Mouse (Mus musculus) Patski (cell line): ENCODE measurements around the gene Nyap1. TPM values are rescaled to one million over a fixed set of nuclear protein-coding genes. Genes with fewer than 3 reads are reported as not detected.

Experiments used
- ATAC-seq: fragments of 100-300 bp; one replicate; pipeline ENCODE4 v1.8.0; 2021
- CTCF ChIA-PET: fragments of 350-600 bp; sonication (Branson Sonifier 250); formaldehyde crosslinking; loops from one replicate; lab custom pipeline; 2022; ENCODE audit warnings: inconsistent platforms; lab: Charles Lee
- POLR2A ChIA-PET: fragments of 350-600 bp; sonication (Branson Sonifier 250); formaldehyde crosslinking; loops from one replicate; lab custom pipeline; 2022; ENCODE audit warnings: antibody characterized with exemption, inconsistent platforms; lab: Charles Lee
- DNase-seq: peaks from one replicate; pipeline ENCODE4 v3.0.0-alpha.2; 2011; ENCODE audit warnings: low read depth, low spot score
- H3K27me3 ChIP-seq: fragments of 371-371 bp; one replicate; pipeline ENCODE4 v1.5.1; 2021
- CTCF ChIP-seq: fragments of 100-300 bp; IDR thresholded peaks from one replicate; pipeline ENCODE4 v1.5.1; 2021
- in situ Hi-C: fragments of 300-500 bp; cut with MboI; formaldehyde crosslinking; loops from 3 replicates; pipeline ENCODE4 v1.11.1; 2018; ENCODE audit warnings: low pct_unique_long_range_greater_than_20kb, mixed read lengths
- polyA plus RNA-seq: library from polyadenylated mRNA; unstranded; gene quantifications from one replicate; pipeline ENCODE4 v1.2.3, GENCODE M21; 2021

Gene Nyap1
- polyA plus RNA-seq, 1 experiment from 2014 or later: 13.4 TPM

GRCm38 (mm10) chr5:137713454-137713853 is 28.0 kb downstream of the Nyap1 start:
- DNase-seq (no peak), ATAC-seq (no peak)
- no peak for TF ChIP-seq CTCF
- no peaks in the 10 kb centered on the region for H3K27me3 ChIP-seq
- POLR2A ChIA-PET: no interaction called here
- CTCF ChIA-PET: interaction anchor here (1.7 kb wide), 1 partner anchor 15 kb away, joined by 3 read pairs; no protein-coding TSS in a partner anchor
- in situ Hi-C loops: no loop called here

DNA sequence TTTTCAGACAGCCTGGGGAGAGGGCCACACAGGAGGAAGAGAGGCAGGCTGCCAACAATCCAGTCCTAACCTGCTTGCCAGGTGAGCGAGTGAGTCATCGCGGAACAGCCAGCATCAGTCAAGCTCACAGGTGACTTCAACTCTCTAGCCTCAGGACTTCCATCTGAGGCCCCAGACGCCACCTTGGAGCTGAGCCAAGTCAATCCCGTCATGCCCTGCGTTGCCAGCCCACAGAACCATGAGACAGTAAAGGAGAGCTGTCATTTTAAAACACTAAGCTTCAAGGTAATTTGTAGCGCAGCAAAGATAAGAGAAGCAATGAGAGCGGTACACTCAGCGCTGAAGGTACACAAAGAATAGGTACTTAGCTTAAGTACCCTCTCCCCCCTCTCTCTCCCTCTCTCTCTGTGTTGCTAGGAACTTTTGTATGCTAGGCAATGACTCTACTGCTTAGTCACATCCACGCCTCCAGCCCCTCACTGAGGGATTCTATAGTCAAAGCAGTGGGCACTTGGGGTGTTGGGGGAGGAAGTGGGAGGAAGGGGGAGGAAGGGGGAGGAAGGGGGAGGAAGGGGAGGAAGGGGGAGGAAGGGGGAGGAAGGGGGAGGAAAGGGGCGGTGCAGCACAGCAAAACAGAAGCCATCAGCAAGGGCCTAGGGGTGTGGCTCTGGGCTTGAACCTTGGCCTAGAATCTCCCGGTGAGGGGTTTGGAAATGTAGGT is 34.3 kb downstream of the Nyap1 start:
- ChIA-PET POLR2A (interaction anchor here (0.5 kb wide), 1 partner anchor 30 kb away, joined by 5 read pairs; no protein-coding TSS in a partner anchor), CTCF (interaction anchor here (0.6 to 1.1 kb wide), 5 partner anchors 11 to 117 kb away, joined by 3 to 4 read pairs (median 3); no protein-coding TSS in a partner anchor)
- DNase-seq: no peak
- in situ Hi-C loops: no loop called here
- no peak for TF ChIP-seq CTCF
- H3K27me3 ChIP-seq: no peaks in the 10 kb centered on the region
- ATAC-seq: no peak

GRCm38 (mm10) chr5:137705242-137705641 is 36.2 kb downstream of the Nyap1 start:
- in situ Hi-C loops: no loop called here
- H3K27me3 ChIP-seq: no peaks in the 10 kb centered on the region
- DNase-seq: no peak
- ChIA-PET POLR2A (no interaction called here), CTCF (no interaction called here)
- no peak for ATAC-seq
- no peak for TF ChIP-seq CTCF

- no peak for ATAC-seq
- H3K27me3 ChIP-seq: no peaks in the 10 kb centered on the region
- no peak for TF ChIP-seq CTCF
- in situ Hi-C loops: loop anchor here (5.0 kb wide), 1 partner anchor 32 kb away; no protein-coding TSS in a partner anchor
- ChIA-PET POLR2A (interaction anchor here (1.0 kb wide), 1 partner anchor 14 kb away, joined by 3 read pairs; no protein-coding TSS in a partner anchor), CTCF (no interaction called here)
- no peak for DNase-seq
Observed at GRCm38 (mm10) chr5:137699850-137700249, 41.6 kb downstream of the Nyap1 start.

DNA sequence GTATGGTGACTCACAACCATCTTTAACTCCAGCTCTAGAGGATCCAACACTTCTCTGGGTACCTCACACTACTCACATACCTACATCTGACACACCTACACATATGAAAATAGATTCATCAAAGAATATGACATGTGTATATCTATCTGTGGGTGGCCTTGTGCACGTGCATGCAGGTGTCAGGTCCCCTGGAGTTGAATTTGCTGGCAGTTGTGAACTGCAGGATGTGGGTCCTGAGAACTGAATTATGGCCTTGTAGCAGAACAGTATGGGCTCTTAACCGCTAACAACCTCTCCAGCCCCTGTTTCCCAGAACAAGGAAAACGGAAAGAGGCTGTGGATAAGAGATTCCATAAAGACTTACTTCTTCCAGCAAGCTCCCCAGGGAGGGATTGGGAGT is 42.3 kb downstream of the Nyap1 start:
- ChIA-PET CTCF (no interaction called here), POLR2A (no interaction called here)
- in situ Hi-C loops: loop anchor here (5.0 kb wide), 1 partner anchor 33 kb away; no protein-coding TSS in a partner anchor
- no peak for ATAC-seq
- no peaks in the 10 kb centered on the region for H3K27me3 ChIP-seq
- TF ChIP-seq CTCF: no peak
- DNase-seq: no peak

DNA sequence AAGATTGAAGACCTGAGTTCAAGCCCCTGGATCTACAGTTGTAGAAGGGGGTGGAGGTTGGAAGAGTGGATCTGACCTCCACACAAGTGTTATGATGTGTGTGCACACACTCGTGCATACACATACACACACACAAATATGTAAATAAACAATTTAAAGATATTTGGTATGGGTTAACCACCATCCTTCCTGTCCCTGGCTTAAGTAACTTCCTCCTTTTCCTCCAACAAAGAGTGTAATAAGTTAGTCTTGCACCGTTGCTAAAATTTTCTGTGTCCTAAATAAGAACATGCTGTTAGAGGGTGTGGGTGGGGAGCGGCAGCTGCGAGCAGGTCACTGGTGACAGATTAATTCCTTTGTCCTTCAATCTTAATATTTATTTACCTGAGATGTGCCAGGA is 45.5 kb downstream of the Nyap1 start:
- in situ Hi-C loops: loop anchor here (5.0 kb wide), 1 partner anchor 36 kb away; no protein-coding TSS in a partner anchor
- ChIA-PET POLR2A (interaction anchor here (0.6 to 0.7 kb wide), 2 partner anchors 117 to 1333 kb away, joined by 3 to 7 read pairs; no protein-coding TSS in a partner anchor), CTCF (interaction anchor here (1.9 kb wide), 1 partner anchor 11 kb away, joined by 4 read pairs; no protein-coding TSS in a partner anchor)
- TF ChIP-seq CTCF: no peak
- DNase-seq (no peak), ATAC-seq (no peak)
- H3K27me3 ChIP-seq: no peaks in the 10 kb centered on the region

GRCm38 (mm10) chr5:137694796-137695195 is 46.6 kb downstream of the Nyap1 start:
- ChIA-PET CTCF (interaction anchor here (1.5 kb wide), 1 partner anchor 10 kb away, joined by 3 read pairs; the partner anchor contains the start of gene Agfg2), POLR2A (no interaction called here)
- ATAC-seq (no peak), DNase-seq (no peak)
- no peak for TF ChIP-seq CTCF
- in situ Hi-C loops: loop anchor here (5.0 kb wide), 1 partner anchor 38 kb away; no protein-coding TSS in a partner anchor
- H3K27me3 ChIP-seq: no peaks in the 10 kb centered on the region

DNA sequence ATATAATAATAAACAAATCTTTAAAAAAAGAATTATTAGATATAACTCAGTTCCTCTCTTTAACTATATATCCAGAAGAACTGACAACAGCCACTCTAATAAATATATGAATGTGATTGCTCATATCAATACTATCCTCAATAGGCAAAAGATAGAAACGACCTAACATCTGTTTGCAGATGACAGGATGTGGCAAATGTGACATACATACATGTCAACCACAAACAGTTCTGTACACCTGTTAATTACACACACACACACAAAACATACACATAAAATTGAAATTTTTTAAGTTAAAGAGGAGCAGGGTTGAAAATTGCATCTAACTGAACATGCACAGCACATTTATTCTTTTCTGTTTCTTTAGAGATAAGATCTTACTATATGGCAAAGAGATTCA is 49.5 kb downstream of the Nyap1 start:
- H3K27me3 ChIP-seq: no peaks in the 10 kb centered on the region
- POLR2A ChIA-PET: no interaction called here
- in situ Hi-C loops: no loop called here
- no peak for TF ChIP-seq CTCF
- CTCF ChIA-PET: no interaction called here
- ATAC-seq (no peak), DNase-seq (no peak)

- ATAC-seq (no peak), DNase-seq (no peak)
- H3K27me3 ChIP-seq: no peaks in the 10 kb centered on the region
- in situ Hi-C loops: no loop called here
- CTCF ChIA-PET: no interaction called here
- TF ChIP-seq CTCF: no peak
- POLR2A ChIA-PET: interaction anchor here (0.6 kb wide), 1 partner anchor 77 kb away, joined by 4 read pairs; no protein-coding TSS in a partner anchor
Observed at GRCm38 (mm10) chr5:137690531-137690930, 50.9 kb downstream of the Nyap1 start.

DNA sequence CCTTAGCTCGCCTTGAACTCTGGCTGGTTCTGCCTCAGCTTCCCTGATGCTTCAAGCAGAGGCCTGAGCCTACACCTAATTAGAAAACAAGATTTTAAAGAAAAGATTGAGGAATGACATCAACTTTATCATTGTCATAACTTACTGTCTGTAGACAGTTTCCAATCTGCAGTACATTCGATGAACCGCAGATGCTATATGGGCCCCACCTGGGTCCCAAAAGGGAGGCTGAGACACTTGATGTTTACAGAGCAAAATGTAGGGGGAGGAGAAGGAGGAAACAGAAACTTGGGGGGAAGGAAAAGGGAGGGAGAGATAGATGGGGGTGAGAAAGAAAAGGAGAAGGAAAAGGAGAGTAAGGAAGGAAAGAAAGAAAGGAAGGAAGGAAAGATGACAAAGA is 51.4 kb downstream of the Nyap1 start:
- POLR2A ChIA-PET: interaction anchor here (0.6 kb wide), 1 partner anchor 16 kb away, joined by 3 read pairs; no protein-coding TSS in a partner anchor
- in situ Hi-C loops: no loop called here
- no peak for TF ChIP-seq CTCF

More for the DNA sequence above, 51.4 kb downstream of the Nyap1 start:
- no peaks in the 10 kb centered on the region for H3K27me3 ChIP-seq
- ATAC-seq (no peak), DNase-seq (no peak)
- CTCF ChIA-PET: no interaction called here
